Mouse (Mus musculus): ENCODE results near the gene Wscd2.

DNA sequence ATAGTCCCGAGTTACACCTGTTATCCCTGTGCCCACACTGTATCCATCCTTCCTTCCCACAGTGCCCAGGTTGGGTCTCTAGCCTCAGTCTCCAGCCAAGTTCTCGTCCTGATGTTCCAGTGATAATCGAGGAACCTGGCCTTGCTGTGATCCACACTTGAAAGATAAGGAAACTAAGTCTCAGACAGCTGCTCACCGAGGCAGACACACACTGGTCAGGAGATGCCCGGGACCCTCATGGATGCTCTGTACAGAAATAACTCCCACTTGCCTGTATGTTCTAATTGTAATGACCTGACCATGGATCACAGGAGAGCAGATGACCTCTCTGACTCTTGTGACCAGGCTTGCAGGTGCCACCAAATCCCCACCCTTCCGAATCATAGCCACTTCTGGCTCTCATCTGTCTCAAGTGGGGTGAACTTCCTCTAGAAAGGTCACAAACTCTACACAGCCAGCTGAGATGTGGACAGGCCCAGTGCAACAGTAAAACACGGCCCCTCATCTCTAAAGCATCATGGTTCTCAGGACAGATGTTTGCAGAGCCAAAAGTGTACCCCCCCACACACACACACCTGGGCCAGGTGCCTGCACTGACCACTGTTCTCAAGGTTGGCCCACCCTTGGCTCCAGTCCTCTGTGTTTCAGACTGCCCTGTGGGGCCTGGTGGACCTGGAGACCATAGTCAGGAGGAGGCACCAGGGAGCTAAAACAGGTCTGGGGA is 144.9 kb downstream of the Wscd2 start:
- TF ChIP-seq CTCF (IDR thresholded peaks at IDR 0.05; ENCODE audit: control insufficient read depth, insufficient read depth, insufficient replicate concordance, low read depth, low read length), result no peak
- no peak for TF ChIP-seq POLR2A (IDR thresholded peaks at IDR 0.05; ENCODE audit: control insufficient read depth, low read depth, low read length)

Measured in testis, adult 2 months (tissue).